Mouse (Mus musculus): ENCODE data around the gene Dok7. TPM values are rescaled to one million over a fixed set of nuclear protein-coding genes. Genes with fewer than 3 reads are reported as not detected.

Dok7 gene
- polyA plus RNA-seq, 1 experiment from 2014 or later, result 7.8 TPM

DNA sequence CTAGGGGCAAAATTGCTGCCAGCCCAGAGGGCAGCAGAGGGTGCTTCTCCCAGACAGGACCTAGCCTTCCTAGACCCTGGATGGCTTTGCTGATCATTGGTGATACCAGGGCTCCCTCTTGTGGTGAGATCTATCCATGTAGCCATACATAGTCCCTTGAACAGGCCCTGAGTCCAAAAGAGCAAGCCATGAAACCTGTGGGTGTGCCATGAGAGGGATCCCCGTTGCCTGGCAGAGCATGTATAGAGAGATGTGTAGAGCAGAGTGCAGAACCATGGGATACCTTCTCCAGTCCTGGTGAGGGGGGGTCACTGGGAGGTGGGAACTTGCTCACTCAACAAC, 13.5 kb upstream of the Dok7 start:
- 18% methylated on average over 1 of the region's 1 CpGs for WGBS
- Histone ChIP-seq H3K4me1 (replicated peaks; ENCODE audit: control insufficient read depth, insufficient read depth, low read length) (no peaks in the 10 kb centered on the region), H3K9me3 (ENCODE audit: control insufficient read depth, low read length) (no peaks in the 10 kb centered on the region), H3K36me3 (ENCODE audit: control insufficient read depth, insufficient read depth) (no peaks in the 10 kb centered on the region), H3K4me2 (ENCODE audit: low read length) (no peak overlapping the region), H3K9ac (replicated peaks; ENCODE audit: low read depth, low read length) (no peak overlapping the region), H3K4me3 (replicated peaks; ENCODE audit: low read length) (no peak overlapping the region), H3K27me3 (replicated peaks; ENCODE audit: control insufficient read depth, insufficient read depth, low read length) (no peaks in the 10 kb centered on the region), H3K27ac (ENCODE audit: low read length) (no peak overlapping the region)
- peak; percentile 90 for ATAC-seq

GRCm38 (mm10) chr5:35050541-35050940, 6.0 kb upstream of the Dok7 start:
- ATAC-seq, result no peak
- no peak overlapping the region for H3K27ac ChIP-seq (ENCODE audit: low read length)
- 0 out of 2 replicates have a peak, but pooled peaks cover 3% of the 10 kb centered on the region for H3K4me1 ChIP-seq (replicated peaks; ENCODE audit: control insufficient read depth, insufficient read depth, low read length)
- WGBS, result 78% methylated on average over 5 of the region's 5 CpGs
- H3K36me3 ChIP-seq (ENCODE audit: control insufficient read depth, insufficient read depth), result no peaks in the 10 kb centered on the region
- no peak overlapping the region for H3K4me3 ChIP-seq (replicated peaks; ENCODE audit: low read length)
- H3K27me3 ChIP-seq (replicated peaks; ENCODE audit: control insufficient read depth, insufficient read depth, low read length), result no peaks in the 10 kb centered on the region
- no peaks in the 10 kb centered on the region for H3K9me3 ChIP-seq (ENCODE audit: control insufficient read depth, low read length)
- H3K9ac ChIP-seq (replicated peaks; ENCODE audit: low read depth, low read length), result no peak overlapping the region
- H3K4me2 ChIP-seq (ENCODE audit: low read length), result no peak overlapping the region

DNA sequence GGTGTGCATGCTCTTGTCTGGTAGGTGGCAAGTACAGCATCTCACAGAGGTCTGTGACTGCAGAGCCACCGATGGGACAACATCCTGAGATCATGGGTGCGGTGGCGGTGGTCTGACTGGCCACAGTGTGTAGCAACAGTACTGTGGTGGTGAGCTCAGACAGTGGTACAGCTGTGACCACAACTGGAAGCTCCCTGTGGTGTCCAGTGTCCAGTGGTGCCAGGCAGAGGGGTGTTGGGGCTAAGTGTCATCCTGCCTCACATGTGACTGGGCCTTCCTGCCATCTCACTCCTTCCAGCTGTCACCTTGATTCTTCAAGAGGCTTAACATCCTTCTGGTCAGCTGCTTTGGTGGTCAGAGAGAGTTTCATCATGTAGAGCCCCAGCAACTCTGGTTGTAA, 1.9 kb upstream of the Dok7 start:
- H3K4me1 ChIP-seq (replicated peaks; ENCODE audit: control insufficient read depth, insufficient read depth, low read length), result peaks cover 18% of the 10 kb centered on the region
- H3K4me2 ChIP-seq (ENCODE audit: low read length), result no peak overlapping the region
- H3K27ac ChIP-seq (ENCODE audit: low read length), result no peak overlapping the region
- H3K36me3 ChIP-seq (ENCODE audit: control insufficient read depth, insufficient read depth), result no peaks in the 10 kb centered on the region
- WGBS, result 79% methylated on average over 3 of the region's 3 CpGs
- H3K4me3 ChIP-seq (replicated peaks; ENCODE audit: low read length), result no peak overlapping the region
- no peak for ATAC-seq
- H3K9ac ChIP-seq (replicated peaks; ENCODE audit: low read depth, low read length), result no peak overlapping the region
- H3K9me3 ChIP-seq (ENCODE audit: control insufficient read depth, low read length), result no peaks in the 10 kb centered on the region
- no peaks in the 10 kb centered on the region for H3K27me3 ChIP-seq (replicated peaks; ENCODE audit: control insufficient read depth, insufficient read depth, low read length)

GRCm38 (mm10) chr5:35055076-35055475, 1.5 kb upstream of the Dok7 start:
- no peak overlapping the region for H3K4me2 ChIP-seq (ENCODE audit: low read length)
- no peak overlapping the region for H3K9ac ChIP-seq (replicated peaks; ENCODE audit: low read depth, low read length)
- no peak overlapping the region for H3K27ac ChIP-seq (ENCODE audit: low read length)
- H3K4me1 ChIP-seq (replicated peaks; ENCODE audit: control insufficient read depth, insufficient read depth, low read length), result peaks cover 18% of the 10 kb centered on the region
- H3K27me3 ChIP-seq (replicated peaks; ENCODE audit: control insufficient read depth, insufficient read depth, low read length), result no peaks in the 10 kb centered on the region
- H3K4me3 ChIP-seq (replicated peaks; ENCODE audit: low read length), result no peak overlapping the region
- H3K9me3 ChIP-seq (ENCODE audit: control insufficient read depth, low read length), result no peaks in the 10 kb centered on the region
- WGBS, result 58% methylated on average over 12 of the region's 12 CpGs
- ATAC-seq, result no peak
- H3K36me3 ChIP-seq (ENCODE audit: control insufficient read depth, insufficient read depth), result no peaks in the 10 kb centered on the region

GRCm38 (mm10) chr5:35057582-35057981, 1.0 kb downstream of the Dok7 start:
- Histone ChIP-seq H3K9me3 (ENCODE audit: control insufficient read depth, low read length) (no peaks in the 10 kb centered on the region), H3K27me3 (replicated peaks; ENCODE audit: control insufficient read depth, insufficient read depth, low read length) (no peaks in the 10 kb centered on the region), H3K4me2 (ENCODE audit: low read length) (peak overlapping the region; percentile 91), H3K27ac (ENCODE audit: low read length) (no peak overlapping the region), H3K36me3 (ENCODE audit: control insufficient read depth, insufficient read depth) (no peaks in the 10 kb centered on the region), H3K9ac (replicated peaks; ENCODE audit: low read depth, low read length) (peak overlapping the region; percentile 74), H3K4me3 (replicated peaks; ENCODE audit: low read length) (peak overlapping the region; percentile 60), H3K4me1 (replicated peaks; ENCODE audit: control insufficient read depth, insufficient read depth, low read length) (peaks cover 18% of the 10 kb centered on the region)
- ATAC-seq, result peak; percentile 16; the same call in 1 of the 2 replicates
- WGBS, result 12% methylated on average over 4 of the region's 4 CpGs

- WGBS, result 58% methylated on average over 1 of the region's 1 CpGs
- Histone ChIP-seq H3K36me3 (ENCODE audit: control insufficient read depth, insufficient read depth) (no peaks in the 10 kb centered on the region), H3K4me1 (replicated peaks; ENCODE audit: control insufficient read depth, insufficient read depth, low read length) (peaks cover 18% of the 10 kb centered on the region), H3K27ac (ENCODE audit: low read length) (no peak overlapping the region), H3K4me2 (ENCODE audit: low read length) (peak overlapping the region; percentile 91), H3K27me3 (replicated peaks; ENCODE audit: control insufficient read depth, insufficient read depth, low read length) (no peaks in the 10 kb centered on the region), H3K9me3 (ENCODE audit: control insufficient read depth, low read length) (no peaks in the 10 kb centered on the region), H3K9ac (replicated peaks; ENCODE audit: low read depth, low read length) (no peak overlapping the region; the same call in 1 of the 2 replicates), H3K4me3 (replicated peaks; ENCODE audit: low read length) (peak overlapping the region; percentile 60)
- no peak for ATAC-seq
Observed at GRCm38 (mm10) chr5:35058216-35058615, 1.6 kb downstream of the Dok7 start.

GRCm38 (mm10) chr5:35060098-35060497, 3.5 kb downstream of the Dok7 start:
- WGBS, result 84% methylated on average over 3 of the region's 3 CpGs
- ATAC-seq, result no peak
- Histone ChIP-seq H3K27me3 (replicated peaks; ENCODE audit: control insufficient read depth, insufficient read depth, low read length) (no peaks in the 10 kb centered on the region), H3K4me1 (replicated peaks; ENCODE audit: control insufficient read depth, insufficient read depth, low read length) (peaks cover 17% of the 10 kb centered on the region), H3K27ac (ENCODE audit: low read length) (no peak overlapping the region), H3K9me3 (ENCODE audit: control insufficient read depth, low read length) (no peaks in the 10 kb centered on the region), H3K4me2 (ENCODE audit: low read length) (no peak overlapping the region), H3K4me3 (replicated peaks; ENCODE audit: low read length) (no peak overlapping the region), H3K36me3 (ENCODE audit: control insufficient read depth, insufficient read depth) (no peaks in the 10 kb centered on the region), H3K9ac (replicated peaks; ENCODE audit: low read depth, low read length) (no peak overlapping the region)

- H3K9me3 ChIP-seq (ENCODE audit: control insufficient read depth, low read length), result no peaks in the 10 kb centered on the region
- ATAC-seq, result no peak
- no peaks in the 10 kb centered on the region for H3K36me3 ChIP-seq (ENCODE audit: control insufficient read depth, insufficient read depth)
- H3K4me1 ChIP-seq (replicated peaks; ENCODE audit: control insufficient read depth, insufficient read depth, low read length), result peaks cover 5% of the 10 kb centered on the region; the same call in 1 of the 2 replicates
- H3K27me3 ChIP-seq (replicated peaks; ENCODE audit: control insufficient read depth, insufficient read depth, low read length), result no peaks in the 10 kb centered on the region
- H3K27ac ChIP-seq (ENCODE audit: low read length), result no peak overlapping the region
- 90% methylated on average over 2 of the region's 2 CpGs for WGBS
- no peak overlapping the region for H3K9ac ChIP-seq (replicated peaks; ENCODE audit: low read depth, low read length)
- no peak overlapping the region for H3K4me2 ChIP-seq (ENCODE audit: low read length)
- no peak overlapping the region for H3K4me3 ChIP-seq (replicated peaks; ENCODE audit: low read length)
Observed at GRCm38 (mm10) chr5:35069841-35070240, 13.3 kb downstream of the Dok7 start.

GRCm38 (mm10) chr5:35070314-35070713, 13.7 kb downstream of the Dok7 start:
- no peak overlapping the region for H3K4me3 ChIP-seq (replicated peaks; ENCODE audit: low read length)
- no peak for ATAC-seq
- H3K27me3 ChIP-seq (replicated peaks; ENCODE audit: control insufficient read depth, insufficient read depth, low read length), result no peaks in the 10 kb centered on the region
- no peak overlapping the region for H3K4me2 ChIP-seq (ENCODE audit: low read length)
- no peak overlapping the region for H3K27ac ChIP-seq (ENCODE audit: low read length)
- no peaks in the 10 kb centered on the region for H3K36me3 ChIP-seq (ENCODE audit: control insufficient read depth, insufficient read depth)
- H3K9ac ChIP-seq (replicated peaks; ENCODE audit: low read depth, low read length), result no peak overlapping the region
- no peaks in the 10 kb centered on the region for H3K9me3 ChIP-seq (ENCODE audit: control insufficient read depth, low read length)
- H3K4me1 ChIP-seq (replicated peaks; ENCODE audit: control insufficient read depth, insufficient read depth, low read length), result peaks cover 5% of the 10 kb centered on the region; the same call in 1 of the 2 replicates
- 85% methylated on average over 8 of the region's 8 CpGs for WGBS

DNA sequence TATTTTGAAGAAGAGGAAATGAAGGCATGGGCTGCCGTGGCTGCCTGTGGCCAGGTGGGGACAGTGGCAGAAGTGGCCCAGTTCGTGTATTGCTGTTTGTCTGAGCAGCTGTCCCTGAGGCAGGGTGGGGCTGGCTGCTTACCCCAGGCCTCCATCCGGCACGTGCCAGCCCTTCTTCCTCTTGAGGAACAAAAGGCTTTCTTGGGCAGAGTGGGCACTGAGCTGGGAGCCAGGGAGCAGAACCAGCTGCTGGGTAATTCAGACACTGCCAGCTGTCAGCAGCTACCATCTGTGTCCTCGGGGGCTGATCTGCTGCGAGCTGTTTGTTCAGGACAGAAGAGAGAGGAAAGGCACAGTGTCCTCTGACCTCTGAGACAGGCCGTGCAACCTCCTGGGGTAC, 14.4 kb downstream of the Dok7 start:
- Histone ChIP-seq H3K9ac (replicated peaks; ENCODE audit: low read depth, low read length) (no peak overlapping the region), H3K27ac (ENCODE audit: low read length) (no peak overlapping the region), H3K9me3 (ENCODE audit: control insufficient read depth, low read length) (no peaks in the 10 kb centered on the region), H3K4me1 (replicated peaks; ENCODE audit: control insufficient read depth, insufficient read depth, low read length) (peaks cover 5% of the 10 kb centered on the region; the same call in 1 of the 2 replicates), H3K27me3 (replicated peaks; ENCODE audit: control insufficient read depth, insufficient read depth, low read length) (no peaks in the 10 kb centered on the region), H3K36me3 (ENCODE audit: control insufficient read depth, insufficient read depth) (no peaks in the 10 kb centered on the region), H3K4me2 (ENCODE audit: low read length) (no peak overlapping the region), H3K4me3 (replicated peaks; ENCODE audit: low read length) (no peak overlapping the region)
- ATAC-seq, result peak; percentile 65
- 31% methylated on average over 7 of the region's 7 CpGs for WGBS

Data from forebrain, embryonic 16.5 days (tissue).